Mouse (Mus musculus): ENCODE measurements around the gene Sidt1.
"Not testable (repeated sequence)": the region's sequence is repeated elsewhere in the genome, so short reads cannot be mapped to it uniquely, and the experiment has no call there.

Gene Sidt1

GRCm38 (mm10) chr16:44302126-44302892 lies 30.7 kb downstream of the Sidt1 start:
- DNase-seq, result no peak

GRCm38 (mm10) chr16:44299438-44300093 lies 33.4 kb downstream of the Sidt1 start:
- no peak for DNase-seq

GRCm38 (mm10) chr16:44293960-44294359 lies 39.0 kb downstream of the Sidt1 start:
- no peak for DNase-seq

- not testable (repeated sequence) for DNase-seq
Observed at GRCm38 (mm10) chr16:44292681-44293080, 40.3 kb downstream of the Sidt1 start.

DNA sequence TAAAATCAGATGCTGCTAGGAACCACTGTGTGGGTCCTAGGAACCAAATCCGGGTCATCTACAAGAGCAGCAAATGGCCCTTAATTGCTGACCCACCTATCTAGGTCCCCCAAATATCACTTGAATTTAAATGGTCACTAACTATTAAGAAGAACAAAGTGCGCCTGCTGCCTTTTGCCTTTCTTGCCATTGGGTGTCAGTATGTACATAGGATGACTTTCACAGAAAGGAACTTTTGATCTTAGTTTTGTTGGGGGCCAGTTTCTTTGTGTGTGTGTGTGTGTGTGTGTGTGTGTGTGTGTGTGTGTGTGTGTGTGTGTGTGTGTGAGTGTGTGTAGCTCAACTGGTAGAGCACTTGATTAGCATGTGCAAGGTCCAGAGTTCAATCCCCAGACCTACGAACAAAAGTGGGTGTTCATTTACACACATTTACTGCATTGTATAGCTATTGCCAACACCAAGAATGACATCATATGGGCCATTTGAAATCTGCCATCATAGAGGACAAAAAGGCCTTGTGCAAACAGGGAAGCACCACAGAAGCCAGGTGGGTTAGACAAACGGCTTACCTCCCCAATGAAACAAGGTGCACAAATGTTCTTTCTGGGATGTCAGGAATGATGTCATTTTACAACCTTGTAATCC lies 43.9 kb downstream of the Sidt1 start:
- DNase-seq, result no peak

- DNase-seq, result no peak
Observed at GRCm38 (mm10) chr16:44287356-44287950, 45.5 kb downstream of the Sidt1 start.

DNA sequence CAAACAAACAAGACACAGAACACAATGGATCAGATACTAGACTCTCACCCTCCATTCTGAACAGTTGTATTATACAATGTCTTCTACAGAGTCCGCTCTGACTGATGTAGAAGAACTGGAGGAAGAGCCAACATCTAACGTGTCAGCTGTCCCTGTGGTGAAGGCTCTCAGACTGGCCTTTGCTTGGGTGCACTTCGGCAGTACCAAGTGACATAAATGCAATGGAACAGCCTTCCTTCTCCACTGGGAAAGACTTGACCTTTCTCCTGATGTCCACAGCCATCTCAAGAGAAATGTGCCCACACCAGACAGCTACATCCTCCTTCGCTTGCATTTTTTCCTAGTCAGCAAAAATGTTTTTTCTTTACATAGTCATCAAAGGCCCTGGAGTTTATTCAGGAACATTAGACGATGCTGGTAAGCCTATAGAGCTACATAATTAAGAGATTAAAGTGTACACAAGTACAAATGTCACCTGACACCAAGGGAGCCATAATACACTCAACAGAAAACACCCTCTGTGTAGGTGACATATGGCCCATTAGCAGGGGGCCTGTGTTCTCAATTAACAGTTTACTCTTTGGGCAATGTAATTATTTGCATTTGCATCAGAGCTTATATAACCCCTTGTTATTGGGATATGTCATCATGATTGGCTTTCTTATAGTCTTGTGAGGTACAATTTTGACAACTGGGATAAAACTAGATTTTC lies 50.2 kb downstream of the Sidt1 start:
- DNase-seq, result no peak

DNA sequence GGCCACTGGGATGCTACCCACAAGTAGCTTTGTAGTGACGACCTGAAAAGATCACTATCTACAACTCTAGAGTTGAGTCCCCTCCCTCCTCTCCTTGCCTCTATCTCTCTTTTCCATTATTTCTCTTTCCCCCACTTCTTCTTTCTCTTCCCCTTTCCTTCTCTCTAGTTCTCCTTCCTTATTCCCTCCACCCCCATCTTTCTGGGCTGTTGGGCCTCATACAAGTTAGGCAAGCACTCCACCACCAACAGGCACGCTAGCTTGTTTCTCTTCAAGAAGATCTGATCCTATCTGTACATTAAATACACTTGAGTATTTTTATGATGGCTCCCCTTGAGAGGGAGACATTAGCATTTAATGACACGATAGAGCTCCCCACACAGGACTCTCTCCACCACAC lies 51.0 kb downstream of the Sidt1 start:
- DNase-seq, result no peak

- DNase-seq, result no peak
Observed at GRCm38 (mm10) chr16:44280806-44281205, 52.2 kb downstream of the Sidt1 start.

DNA sequence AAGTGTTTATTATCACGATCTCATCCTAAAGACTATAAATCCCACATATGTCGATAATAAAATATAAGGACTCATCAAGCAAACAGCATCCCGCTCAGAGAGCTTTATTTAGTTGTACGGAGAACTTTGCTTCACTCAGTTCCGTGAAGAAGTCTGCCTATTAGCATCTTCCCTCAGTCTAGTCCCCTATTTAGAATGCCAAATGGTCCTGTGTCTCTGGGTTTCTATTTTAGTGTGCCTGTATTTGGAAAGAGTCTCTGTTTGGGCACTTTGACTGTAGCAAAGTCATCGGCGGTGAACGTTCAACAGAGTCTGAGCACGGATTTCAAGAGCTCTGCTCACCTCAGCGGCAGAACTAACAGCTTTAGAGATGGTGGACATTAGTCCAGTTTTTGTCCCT lies 55.8 kb downstream of the Sidt1 start:
- DNase-seq, result no peak

DNA sequence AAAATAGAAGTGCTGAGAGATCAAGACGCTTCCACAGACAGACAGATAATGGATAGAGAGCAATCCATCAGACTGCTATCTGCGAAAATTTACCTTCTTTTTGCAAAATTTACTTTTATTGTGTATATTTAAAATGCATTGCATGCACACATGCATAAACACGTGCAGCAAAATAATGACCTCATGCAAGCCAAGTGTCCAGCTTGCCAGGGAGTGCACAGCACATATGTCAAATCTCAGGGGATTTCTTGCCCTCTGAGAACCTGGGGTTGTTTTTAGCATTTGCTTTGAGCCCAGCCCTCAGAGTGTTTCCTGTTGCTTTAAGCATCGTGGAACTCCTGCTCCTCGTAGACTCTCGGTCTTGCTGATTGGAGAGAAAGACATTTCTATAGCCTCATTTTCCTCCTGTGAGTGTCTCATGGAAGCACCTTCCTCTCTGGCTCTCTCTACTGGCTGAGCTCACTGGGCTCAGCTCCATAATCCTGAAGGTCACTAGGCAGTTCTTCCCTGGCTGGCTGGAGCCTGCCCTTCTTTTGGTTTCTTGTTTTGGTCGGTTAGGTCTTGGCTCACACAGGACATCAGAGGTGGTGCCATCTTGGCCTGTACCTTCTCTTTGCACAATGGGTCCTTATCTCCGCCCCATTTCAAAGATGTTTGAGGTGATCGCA lies 61.5 kb downstream of the Sidt1 start:
- no peak for DNase-seq

- DNase-seq, result no peak
Observed at GRCm38 (mm10) chr16:44270606-44271005, 62.4 kb downstream of the Sidt1 start.

GRCm38 (mm10) chr16:44269578-44269977 lies 63.4 kb downstream of the Sidt1 start:
- no peak for DNase-seq

DNA sequence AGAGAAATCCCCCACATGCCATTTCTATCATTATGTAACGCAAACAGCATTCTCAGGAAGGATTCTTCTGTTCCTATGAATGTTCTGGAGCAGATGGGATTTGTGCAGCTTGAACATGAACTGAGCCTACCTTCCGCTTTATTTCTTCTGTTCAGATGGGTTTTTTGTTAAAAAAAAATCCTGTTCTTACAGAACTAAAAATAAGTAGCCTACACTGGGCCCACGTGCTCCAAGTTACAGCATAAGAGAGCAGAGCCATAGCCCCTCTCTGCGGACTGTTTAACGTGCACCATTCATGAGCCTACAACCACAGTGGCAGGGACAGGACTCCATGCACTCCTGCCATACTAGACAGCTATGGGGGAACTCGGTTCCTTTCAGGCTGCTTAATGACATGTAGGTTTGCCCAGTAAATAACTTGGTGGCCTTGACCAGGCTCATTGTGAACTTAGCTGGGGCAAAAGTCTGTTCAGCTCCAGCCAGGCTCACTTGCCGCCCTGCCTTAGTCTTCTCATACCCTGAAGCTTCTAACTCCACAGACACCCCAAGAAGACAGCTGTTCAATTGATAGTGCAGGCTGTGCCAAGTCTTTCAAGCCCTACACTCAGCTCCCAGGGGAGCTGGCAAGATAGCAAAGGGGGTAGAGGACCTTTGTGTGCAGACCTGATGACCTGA lies 64.3 kb downstream of the Sidt1 start:
- DNase-seq, result peak; percentile 31

GRCm38 (mm10) chr16:44265562-44265961 lies 67.4 kb downstream of the Sidt1 start:
- no peak for DNase-seq

GRCm38 (mm10) chr16:44264916-44265315 lies 68.1 kb downstream of the Sidt1 start:
- no peak for DNase-seq

DNA sequence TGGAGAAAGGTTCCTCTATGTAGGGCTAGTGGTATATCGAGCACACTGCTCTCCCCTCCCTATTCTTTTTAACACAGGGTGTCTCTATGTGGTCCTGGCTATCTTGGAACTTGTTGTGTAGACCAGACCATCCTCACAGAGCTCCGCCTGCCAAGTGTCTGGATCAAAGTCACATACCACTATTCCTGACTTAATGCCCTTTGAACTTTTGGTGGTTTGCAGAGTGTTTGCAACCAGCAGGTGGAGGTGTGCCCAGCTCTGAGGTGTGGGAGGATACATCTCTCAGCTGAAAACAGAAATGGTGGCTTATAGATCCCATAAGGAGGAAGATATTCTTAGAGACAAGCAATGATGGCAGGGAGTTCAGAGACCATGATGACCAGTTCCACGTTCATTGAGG lies 75.5 kb downstream of the Sidt1 start:
- DNase-seq, result no peak

- DNase-seq, result peak; percentile 42
Observed at GRCm38 (mm10) chr16:44254698-44255097, 78.3 kb downstream of the Sidt1 start.

- DNase-seq, result no peak
Observed at GRCm38 (mm10) chr16:44253797-44254634, 79.0 kb downstream of the Sidt1 start.

- no peak for DNase-seq
Observed at GRCm38 (mm10) chr16:44252735-44253134, 80.3 kb downstream of the Sidt1 start.

DNA sequence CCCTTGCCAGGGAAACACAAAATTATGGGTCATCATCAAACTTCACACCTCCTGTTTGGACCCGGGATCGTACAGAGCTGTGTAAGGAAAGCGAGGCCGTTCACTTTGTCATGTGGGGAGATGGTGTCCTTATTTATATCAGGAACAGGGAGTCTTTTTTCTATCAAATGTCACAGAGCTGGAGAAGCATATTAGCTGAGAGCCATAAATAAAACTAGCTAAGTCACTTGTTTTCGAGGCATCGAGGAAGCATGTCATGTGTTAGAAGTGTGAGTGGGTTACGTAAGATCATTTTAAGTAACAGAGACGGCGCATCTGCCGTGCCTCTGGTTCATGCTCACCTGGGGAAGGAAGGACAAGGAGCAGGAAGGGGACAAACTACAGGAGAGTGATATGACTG lies 83.0 kb downstream of the Sidt1 start:
- no peak for DNase-seq
